Mouse (Mus musculus) kidney, embryonic 15.5 days (tissue): ENCODE results near the gene Tmem117. TPM values are rescaled to one million over a fixed set of nuclear protein-coding genes. Genes with fewer than 3 reads are reported as not detected.
A peak's percentile ranks its signal among the peaks of the same experiment; 100 is the strongest.

Source experiments
- ATAC-seq: fragments of 200-750 bp; cut with Nextera tagmentation; replicated peaks from 2 replicates; pipeline ENCODE4 v1.8.0; 2017; ENCODE audit warnings: moderate TSS enrichment; ENCODE audit not compliant: low FRiP score
- H3K27ac ChIP-seq: fragments of 300-500 bp; sonication (generic); 2 replicates; pipeline ENCODE4 v1.5.1; 2015; ENCODE audit warnings: mild to moderate bottlenecking, inconsistent platforms
- H3K27me3 ChIP-seq: fragments of 300-500 bp; sonication (generic); 2 replicates; pipeline ENCODE4 v1.6.1; 2015; ENCODE audit warnings: inconsistent platforms
- H3K36me3 ChIP-seq: fragments of 300-500 bp; sonication (generic); 2 replicates; pipeline ENCODE4 v1.6.1; 2015; ENCODE audit warnings: inconsistent platforms
- H3K4me1 ChIP-seq: fragments of 300-500 bp; sonication (generic); 2 replicates; pipeline ENCODE4 v1.6.1; 2015; ENCODE audit warnings: inconsistent platforms
- H3K4me2 ChIP-seq: fragments of 300-500 bp; sonication (generic); 2 replicates; pipeline ENCODE4 v1.6.1; 2015; ENCODE audit warnings: moderate library complexity, mild to moderate bottlenecking, inconsistent platforms
- H3K4me3 ChIP-seq: fragments of 300-500 bp; sonication (generic); replicated peaks from 2 replicates; pipeline ENCODE4 v1.5.1; 2015; ENCODE audit warnings: mild to moderate bottlenecking, inconsistent platforms
- H3K9ac ChIP-seq: fragments of 300-500 bp; sonication (generic); 2 replicates; pipeline ENCODE4 v1.6.1; 2015; ENCODE audit warnings: mild to moderate bottlenecking, inconsistent platforms
- H3K9me3 ChIP-seq: fragments of 300-500 bp; sonication (generic); replicated peaks from 2 replicates; pipeline ENCODE4 v1.6.1; 2016; ENCODE audit warnings: inconsistent platforms
- WGBS: fragments of 180-500 bp; shearing (Covaris S2); methylation state at CpG from one replicate; pipeline ENCODE4 v1.1.7; 2015; ENCODE audit warnings: mixed read lengths; 5-methylcytosine and 5-hydroxymethylcytosine counted together
- polyA plus RNA-seq: library from polyadenylated mRNA; unstranded; fragments of >200 nt; fragmentation: Nextera tagmentation; extraction: Ambion mirVana; gene quantifications from 2 replicates; pipeline ENCODE4 v1.2.1, GENCODE M21; 2015

Gene Tmem117
- polyA plus RNA-seq, 1 experiment from 2014 or later: 8.8 TPM

DNA sequence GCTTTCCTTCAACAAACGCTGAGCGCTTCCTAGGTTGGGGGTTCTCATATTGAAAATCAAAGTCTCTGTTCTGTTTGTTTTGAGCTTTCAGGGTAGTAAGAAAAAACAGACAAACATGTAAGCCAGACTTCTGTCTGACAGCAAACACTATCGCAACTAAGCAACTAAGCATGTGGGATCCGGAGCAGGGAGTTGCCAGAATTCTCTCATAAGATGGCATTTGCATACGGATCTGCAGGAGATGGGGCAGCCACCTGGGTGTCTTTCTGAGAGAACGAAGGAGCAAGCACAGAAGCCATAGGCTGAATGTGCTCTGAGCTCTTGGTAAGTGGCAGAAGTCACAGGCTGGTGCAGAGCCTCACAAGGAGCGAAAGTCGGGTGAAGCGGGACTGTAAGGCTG, 22.3 kb downstream of the Tmem117 start:
- no peaks in the 10 kb centered on the region for H3K27me3 ChIP-seq
- H3K4me2 ChIP-seq: no peak overlapping the region
- 70% methylated on average over 9 of the region's 9 CpGs for WGBS
- no peak overlapping the region for H3K9ac ChIP-seq
- H3K36me3 ChIP-seq: no peaks in the 10 kb centered on the region
- H3K4me1 ChIP-seq: peaks cover 8% of the 10 kb centered on the region
- no peak overlapping the region for H3K27ac ChIP-seq
- H3K4me3 ChIP-seq: no peak overlapping the region
- H3K9me3 ChIP-seq: no peaks in the 10 kb centered on the region
- ATAC-seq: no peak

DNA sequence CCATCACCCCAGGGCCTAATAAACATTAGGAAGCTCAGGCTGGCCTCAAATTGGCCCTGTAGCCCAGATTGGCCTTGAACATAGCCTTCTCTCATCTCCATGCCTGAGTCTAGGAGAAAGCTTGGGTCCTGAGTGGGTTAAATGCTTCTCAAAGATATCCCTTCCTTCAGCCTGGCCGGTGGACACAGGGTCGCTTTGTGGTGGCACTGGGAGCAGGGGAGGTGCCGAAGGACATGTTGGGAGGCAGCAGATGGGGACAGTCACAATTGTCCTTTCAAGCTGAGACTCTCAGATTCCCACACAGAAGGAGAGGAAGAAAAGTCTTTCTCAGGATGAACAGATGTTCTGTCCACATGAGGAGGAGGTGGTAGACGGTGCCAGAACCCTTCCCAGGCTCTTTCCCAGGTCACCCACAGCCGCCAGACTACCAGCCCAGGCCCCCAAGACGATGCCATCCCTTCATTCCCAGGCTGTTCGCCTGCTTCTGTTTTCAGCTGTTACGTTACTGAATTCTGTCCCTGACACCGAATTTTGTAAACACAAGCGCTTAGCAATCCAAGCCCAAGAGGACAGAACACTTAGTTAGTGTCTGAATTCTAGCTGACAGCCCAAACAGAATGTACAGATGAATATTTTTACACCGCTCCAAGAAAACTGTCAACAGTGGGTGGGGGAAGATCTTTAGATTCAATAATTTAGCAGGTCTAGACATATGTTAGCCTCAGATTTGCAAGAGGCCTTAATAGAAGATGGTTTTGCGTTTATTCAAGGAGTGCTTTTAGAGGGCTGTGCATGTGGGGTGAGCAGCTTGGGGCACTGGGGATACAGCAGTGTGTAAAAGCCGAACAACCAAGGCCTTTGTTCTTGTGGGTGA, 23.2 kb downstream of the Tmem117 start:
- no peaks in the 10 kb centered on the region for H3K9me3 ChIP-seq
- H3K27ac ChIP-seq: no peak overlapping the region
- ATAC-seq: no peak
- no peak overlapping the region for H3K9ac ChIP-seq
- H3K27me3 ChIP-seq: no peaks in the 10 kb centered on the region
- H3K36me3 ChIP-seq: no peaks in the 10 kb centered on the region
- no peak overlapping the region for H3K4me2 ChIP-seq
- H3K4me3 ChIP-seq: no peak overlapping the region
- H3K4me1 ChIP-seq: peaks cover 8% of the 10 kb centered on the region
- WGBS: 71% methylated on average over 13 of the region's 13 CpGs

DNA sequence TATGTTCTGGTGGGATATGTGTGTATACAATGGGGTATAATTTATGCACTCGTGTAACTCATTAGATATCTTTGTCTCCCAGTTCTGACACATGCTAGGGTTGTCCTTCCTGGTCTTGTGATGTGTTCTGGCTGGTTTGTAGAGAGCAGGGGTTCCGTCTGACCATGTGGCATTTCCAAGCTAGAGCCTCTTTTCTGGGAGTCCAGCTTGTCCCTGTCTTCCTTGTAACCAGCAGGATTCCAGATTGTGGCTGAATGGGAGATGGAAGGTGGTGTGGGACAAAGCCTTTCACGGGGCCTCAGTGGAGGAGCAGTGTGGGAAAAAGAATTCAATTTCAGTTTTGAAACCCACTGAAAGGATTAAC, 23.8 kb downstream of the Tmem117 start:
- Histone ChIP-seq H3K27ac (no peak overlapping the region), H3K27me3 (no peaks in the 10 kb centered on the region), H3K9me3 (no peaks in the 10 kb centered on the region), H3K36me3 (no peaks in the 10 kb centered on the region), H3K4me3 (no peak overlapping the region), H3K9ac (no peak overlapping the region), H3K4me2 (no peak overlapping the region), H3K4me1 (peaks cover 8% of the 10 kb centered on the region)
- 74% methylated on average over 3 of the region's 3 CpGs for WGBS
- ATAC-seq: no peak

DNA sequence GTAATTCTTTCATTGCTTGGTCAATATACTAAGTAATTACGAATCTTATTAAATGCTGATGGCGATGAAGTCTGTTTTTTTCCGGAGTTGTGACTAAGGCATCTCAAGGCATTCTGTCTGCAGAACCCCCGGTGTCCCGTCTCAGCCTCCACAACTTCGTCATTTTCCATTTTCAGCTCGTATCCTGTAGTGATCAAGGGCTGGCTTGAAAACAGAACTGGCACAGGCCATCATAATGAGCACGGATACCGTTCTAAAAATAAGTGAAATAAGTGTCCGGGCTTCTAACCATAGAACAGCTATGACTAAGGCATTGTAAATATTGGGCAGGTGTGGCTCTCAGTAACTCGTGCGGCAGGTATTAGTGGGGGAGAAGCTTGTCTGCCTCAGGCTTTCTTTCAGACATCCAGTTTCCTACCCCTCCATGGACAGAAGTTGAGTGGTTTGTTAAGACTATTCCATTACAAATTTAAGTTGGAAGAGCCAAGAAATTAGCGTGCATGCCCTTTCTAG, 26.8 kb downstream of the Tmem117 start:
- Histone ChIP-seq H3K9me3 (no peaks in the 10 kb centered on the region), H3K27me3 (no peaks in the 10 kb centered on the region), H3K27ac (no peak overlapping the region), H3K4me1 (peaks cover 13% of the 10 kb centered on the region), H3K4me2 (no peak overlapping the region), H3K4me3 (no peak overlapping the region), H3K36me3 (no peaks in the 10 kb centered on the region), H3K9ac (no peak overlapping the region)
- WGBS: 88% methylated on average over 13 of the region's 13 CpGs
- no peak for ATAC-seq

DNA sequence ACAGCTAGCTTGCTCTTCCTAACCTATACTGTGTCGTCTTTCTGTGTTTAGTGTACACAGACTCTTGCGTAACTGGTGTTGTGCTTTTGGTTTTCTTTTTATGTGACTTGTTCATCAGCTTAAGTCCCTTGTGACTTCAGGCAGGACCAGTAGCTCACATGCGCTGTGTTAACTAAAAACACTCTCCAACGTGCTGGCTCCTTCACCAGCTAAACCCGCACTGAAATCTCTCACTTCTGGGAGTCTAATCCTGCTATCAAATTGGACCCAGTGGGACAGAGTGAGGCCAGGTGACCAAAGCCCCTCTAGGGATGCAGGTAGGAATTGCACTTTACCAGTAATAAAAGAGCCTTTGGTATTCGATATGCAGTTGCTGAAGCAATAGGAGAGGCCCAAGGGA, 28.9 kb downstream of the Tmem117 start:
- Histone ChIP-seq H3K9me3 (no peaks in the 10 kb centered on the region), H3K36me3 (no peaks in the 10 kb centered on the region), H3K9ac (no peak overlapping the region), H3K27me3 (no peaks in the 10 kb centered on the region), H3K4me3 (no peak overlapping the region), H3K4me1 (peaks cover 8% of the 10 kb centered on the region), H3K27ac (no peak overlapping the region), H3K4me2 (no peak overlapping the region)
- ATAC-seq: no peak
- 63% methylated on average over 6 of the region's 6 CpGs for WGBS

DNA sequence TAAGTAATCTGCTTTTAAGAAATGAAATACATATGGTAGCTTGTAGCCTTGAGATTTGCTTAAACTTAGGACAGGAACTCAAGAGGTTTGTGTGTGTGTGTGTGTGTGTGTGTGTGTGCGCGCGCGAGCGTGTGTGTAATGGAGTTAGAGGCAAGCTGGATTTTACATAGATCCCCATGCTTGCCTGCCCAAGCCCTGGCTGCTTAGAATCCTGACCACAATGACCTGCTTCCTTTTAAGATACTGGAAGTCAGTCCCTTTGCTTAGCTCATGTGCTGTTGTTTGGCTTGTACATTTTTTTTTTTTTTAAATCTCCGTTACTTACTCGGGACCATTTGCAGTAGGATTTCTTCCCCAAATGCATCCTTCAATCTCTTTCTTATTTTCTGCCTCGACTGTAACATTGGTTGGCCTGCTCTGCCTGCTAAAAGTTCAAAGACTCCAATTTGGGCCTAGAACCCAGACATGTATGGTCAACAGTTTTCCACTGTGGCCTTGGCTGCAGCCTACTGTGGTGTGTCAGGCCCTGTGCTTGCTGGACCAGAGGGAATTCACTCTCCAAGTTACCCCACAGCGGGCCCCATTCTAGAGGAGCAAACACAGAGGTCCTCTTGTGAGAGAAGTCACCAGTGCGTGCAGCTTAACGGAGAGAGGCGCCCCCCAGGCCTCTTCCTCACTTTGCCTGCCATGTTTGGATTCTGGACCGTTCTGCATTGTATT, 29.5 kb downstream of the Tmem117 start:
- ATAC-seq: peak; percentile 63; the same call in 1 of the 2 replicates
- 70% methylated on average over 13 of the region's 13 CpGs for WGBS
- H3K27ac ChIP-seq: peak overlapping the region; percentile 5; the same call in 1 of the 2 replicates

DNA sequence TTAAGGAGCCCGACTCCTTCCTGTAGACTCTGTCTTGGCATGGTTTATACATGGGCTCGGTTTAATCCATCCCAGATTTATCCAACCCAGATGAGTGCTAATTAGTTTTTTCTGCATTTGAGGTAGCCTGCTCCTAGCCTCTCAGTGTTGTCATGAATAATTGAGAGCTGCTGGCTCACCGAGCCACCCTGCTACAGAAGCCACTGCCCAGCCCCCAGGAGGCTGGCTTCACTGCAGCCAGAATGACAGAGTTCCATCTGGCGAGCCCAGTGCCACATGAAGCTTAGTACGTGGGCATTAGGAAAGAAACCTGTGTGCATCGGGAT, 30.0 kb downstream of the Tmem117 start:
- Histone ChIP-seq H3K27ac (peak overlapping the region; percentile 5; the same call in 1 of the 2 replicates), H3K9me3 (no peaks in the 10 kb centered on the region), H3K36me3 (no peaks in the 10 kb centered on the region), H3K4me1 (peaks cover 8% of the 10 kb centered on the region), H3K27me3 (no peaks in the 10 kb centered on the region), H3K4me3 (no peak overlapping the region), H3K9ac (no peak overlapping the region), H3K4me2 (no peak overlapping the region)
- WGBS: 57% methylated on average over 6 of the region's 6 CpGs
- ATAC-seq: 0 out of 2 replicates have a peak, but pooled peaks have one; percentile 29

More for the DNA sequence above, 29.5 kb downstream of the Tmem117 start:
- Histone ChIP-seq H3K4me3 (no peak overlapping the region), H3K27me3 (no peaks in the 10 kb centered on the region), H3K9ac (no peak overlapping the region), H3K36me3 (no peaks in the 10 kb centered on the region), H3K9me3 (no peaks in the 10 kb centered on the region), H3K4me2 (no peak overlapping the region), H3K4me1 (peaks cover 8% of the 10 kb centered on the region)

DNA sequence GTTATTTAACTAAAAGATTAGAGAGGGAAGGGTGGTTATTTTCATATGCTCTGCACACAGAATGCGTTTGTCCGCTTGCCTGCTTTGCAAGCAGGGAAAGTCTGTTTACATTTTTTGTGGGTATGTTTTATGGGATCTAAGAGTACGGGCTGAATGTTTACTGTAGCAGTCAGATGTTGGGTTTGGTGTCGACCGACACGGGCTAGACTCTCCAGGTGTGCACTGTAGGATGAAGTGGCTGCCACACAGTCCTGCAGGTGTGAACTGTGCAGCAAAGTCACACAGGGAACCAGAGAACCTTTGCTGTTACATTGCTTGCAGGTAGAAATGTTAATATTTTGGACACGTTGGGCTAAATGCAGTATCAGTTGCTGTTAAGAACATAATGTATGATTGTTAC, 31.9 kb downstream of the Tmem117 start:
- ATAC-seq: no peak
- peaks cover 8% of the 10 kb centered on the region for H3K4me1 ChIP-seq
- H3K27me3 ChIP-seq: no peaks in the 10 kb centered on the region
- H3K9me3 ChIP-seq: no peaks in the 10 kb centered on the region
- no peaks in the 10 kb centered on the region for H3K36me3 ChIP-seq
- no peak overlapping the region for H3K4me3 ChIP-seq
- no peak overlapping the region for H3K27ac ChIP-seq
- WGBS: 53% methylated on average over 7 of the region's 7 CpGs
- no peak overlapping the region for H3K4me2 ChIP-seq
- no peak overlapping the region for H3K9ac ChIP-seq

DNA sequence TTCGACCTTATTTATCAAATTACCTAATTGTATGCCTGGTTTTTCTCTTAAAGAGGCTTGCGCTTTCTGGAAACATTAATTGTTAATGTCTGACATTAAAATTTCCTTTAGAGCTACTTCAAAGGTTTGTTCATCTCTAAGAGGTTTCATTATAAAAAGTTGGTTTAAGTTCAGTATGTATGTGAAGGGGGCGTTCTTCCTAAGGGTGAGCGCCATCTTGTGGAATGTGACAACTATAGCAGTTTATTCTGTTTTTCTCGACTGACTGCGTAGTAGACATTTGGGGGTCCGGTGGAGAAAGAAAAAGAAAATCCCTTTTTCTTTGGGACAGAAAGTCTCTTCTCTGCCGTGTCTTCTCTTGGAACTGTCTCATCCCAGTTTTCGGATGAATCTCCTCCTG, 32.4 kb downstream of the Tmem117 start:
- H3K36me3 ChIP-seq: no peaks in the 10 kb centered on the region
- no peak for ATAC-seq
- WGBS: 25% methylated on average over 9 of the region's 9 CpGs
- H3K27ac ChIP-seq: no peak overlapping the region
- H3K4me1 ChIP-seq: peaks cover 8% of the 10 kb centered on the region
- H3K4me2 ChIP-seq: no peak overlapping the region
- no peaks in the 10 kb centered on the region for H3K27me3 ChIP-seq
- H3K4me3 ChIP-seq: no peak overlapping the region
- no peaks in the 10 kb centered on the region for H3K9me3 ChIP-seq
- no peak overlapping the region for H3K9ac ChIP-seq

DNA sequence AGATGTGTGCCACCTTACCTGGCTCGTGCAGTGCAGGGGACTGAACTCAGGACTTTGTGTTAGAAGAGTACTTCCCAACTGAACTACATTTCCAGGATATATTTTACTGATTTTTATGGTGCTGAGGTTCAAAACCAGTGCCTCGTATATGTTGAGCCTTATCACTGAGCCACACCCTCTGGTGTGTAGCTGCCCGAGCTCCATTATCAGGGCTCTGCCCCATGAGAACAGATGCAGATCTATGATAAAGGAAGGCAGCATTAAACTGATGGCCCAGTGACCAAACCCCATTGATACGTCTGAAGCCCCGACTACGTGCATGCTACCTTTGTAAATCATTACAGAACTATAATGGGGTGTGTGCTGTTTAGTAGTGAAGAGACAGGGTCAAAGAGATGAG, 35.6 kb downstream of the Tmem117 start:
- Histone ChIP-seq H3K4me3 (no peak overlapping the region), H3K36me3 (no peaks in the 10 kb centered on the region), H3K27ac (no peak overlapping the region), H3K9me3 (no peaks in the 10 kb centered on the region), H3K4me2 (no peak overlapping the region), H3K4me1 (no peaks in the 10 kb centered on the region), H3K27me3 (no peaks in the 10 kb centered on the region), H3K9ac (no peak overlapping the region)
- no peak for ATAC-seq
- WGBS: 77% methylated on average over 6 of the region's 6 CpGs

DNA sequence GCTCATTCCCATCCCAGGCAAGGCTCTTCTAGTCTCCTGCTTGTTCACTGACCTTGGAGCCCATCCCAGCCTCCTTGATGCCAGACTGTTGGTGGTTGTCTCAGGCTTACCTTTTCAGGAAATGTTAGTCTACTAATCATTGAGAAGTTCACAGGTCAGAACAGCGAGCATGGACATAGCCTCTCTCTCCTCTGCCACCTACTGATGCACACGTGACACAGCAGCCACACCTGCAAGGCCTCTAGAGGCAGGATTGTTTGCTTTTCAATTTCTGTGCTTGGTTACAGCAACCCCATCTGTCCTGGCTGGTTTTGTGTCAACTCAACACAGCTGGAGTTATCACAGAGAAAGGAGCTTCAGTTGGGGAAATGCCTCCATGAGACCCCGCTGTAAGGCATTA, 52.1 kb downstream of the Tmem117 start:
- Histone ChIP-seq H3K4me3 (no peak overlapping the region), H3K4me2 (no peak overlapping the region), H3K27me3 (no peaks in the 10 kb centered on the region), H3K36me3 (no peaks in the 10 kb centered on the region), H3K9me3 (no peaks in the 10 kb centered on the region), H3K27ac (no peak overlapping the region), H3K4me1 (no peaks in the 10 kb centered on the region), H3K9ac (no peak overlapping the region)
- ATAC-seq: no peak
- WGBS: 53% methylated on average over 3 of the region's 3 CpGs

DNA sequence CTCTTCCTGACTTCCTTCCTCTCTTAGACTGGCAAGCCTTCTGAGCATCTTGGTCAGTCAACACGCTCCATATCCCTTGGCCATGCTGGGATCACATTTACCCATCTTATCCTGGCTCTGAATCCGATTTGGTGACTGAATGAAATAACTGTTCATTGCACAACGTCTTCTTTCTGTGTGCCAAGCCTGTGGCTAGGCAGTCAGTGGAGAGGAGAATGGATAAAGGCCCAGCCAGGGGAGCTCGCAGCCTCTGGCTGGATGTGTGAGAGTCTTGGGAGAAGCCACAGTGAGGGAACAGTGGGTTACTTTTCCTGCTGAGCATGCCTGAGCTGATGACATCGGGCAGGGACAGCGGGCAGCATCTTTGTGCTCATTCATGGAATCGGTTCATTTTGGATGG, 55.2 kb downstream of the Tmem117 start:
- Histone ChIP-seq H3K9ac (no peak overlapping the region), H3K27me3 (no peaks in the 10 kb centered on the region), H3K4me2 (no peak overlapping the region), H3K9me3 (no peaks in the 10 kb centered on the region), H3K27ac (no peak overlapping the region), H3K4me1 (no peaks in the 10 kb centered on the region; the same call in 1 of the 2 replicates), H3K36me3 (no peaks in the 10 kb centered on the region), H3K4me3 (no peak overlapping the region)
- 79% methylated on average over 7 of the region's 7 CpGs for WGBS
- ATAC-seq: no peak
